Mouse (Mus musculus) c-Kit-negative CD71-positive TER-119-positive erythroid progenitor cells, embryonic 14.5 days (primary cell): ENCODE results near the gene Cbx7.
"Not testable (repeated sequence)": the region's sequence is repeated elsewhere in the genome, so short reads cannot be mapped to it uniquely, and the experiment has no call there.

ENCODE experiments used
- DNase-seq: peaks from one replicate; pipeline ENCODE4 v3.0.0-alpha.2; 2013; ENCODE audit warnings: low read depth, low spot score

Gene Cbx7

GRCm38 (mm10) chr15:79895221-79896079 is 75.5 kb downstream of the Cbx7 start:
- DNase-seq, result not testable (repeated sequence)

- DNase-seq, result no peak
Observed at GRCm38 (mm10) chr15:79894343-79894742, 76.6 kb downstream of the Cbx7 start.

DNA sequence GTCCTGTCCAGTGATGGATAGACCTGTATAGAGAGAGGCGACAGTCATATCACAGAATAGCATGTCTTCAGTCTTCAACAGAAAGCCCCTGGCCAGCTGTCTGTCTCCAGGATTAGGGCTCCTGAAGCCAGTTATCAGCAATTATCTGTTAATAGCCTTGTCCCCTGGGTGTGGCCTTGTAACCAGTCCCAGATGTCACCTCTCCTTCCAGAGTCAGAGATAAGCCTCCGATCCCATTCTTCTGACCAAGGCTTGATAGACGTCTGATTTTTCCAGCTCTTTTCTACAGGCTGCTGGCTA is 77.1 kb downstream of the Cbx7 start:
- no peak for DNase-seq

GRCm38 (mm10) chr15:79892995-79893823 is 77.7 kb downstream of the Cbx7 start:
- DNase-seq, result no peak

DNA sequence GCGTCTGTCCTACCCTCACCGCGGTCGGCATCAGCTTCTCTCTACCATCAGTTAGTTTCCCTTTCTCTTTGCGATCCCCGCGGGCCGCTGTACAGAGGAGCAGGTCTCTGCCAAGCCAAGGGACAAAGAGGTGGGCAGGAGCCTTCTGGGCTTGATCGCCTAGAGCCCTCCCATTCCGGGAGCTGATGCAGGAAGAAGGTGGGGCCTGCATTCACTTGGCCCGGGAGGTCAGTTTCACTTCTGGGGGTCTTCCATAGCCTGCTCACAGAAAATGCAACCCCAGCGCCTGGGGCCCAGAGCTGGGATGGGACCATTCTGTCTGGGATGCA is 78.7 kb downstream of the Cbx7 start:
- no peak for DNase-seq

DNA sequence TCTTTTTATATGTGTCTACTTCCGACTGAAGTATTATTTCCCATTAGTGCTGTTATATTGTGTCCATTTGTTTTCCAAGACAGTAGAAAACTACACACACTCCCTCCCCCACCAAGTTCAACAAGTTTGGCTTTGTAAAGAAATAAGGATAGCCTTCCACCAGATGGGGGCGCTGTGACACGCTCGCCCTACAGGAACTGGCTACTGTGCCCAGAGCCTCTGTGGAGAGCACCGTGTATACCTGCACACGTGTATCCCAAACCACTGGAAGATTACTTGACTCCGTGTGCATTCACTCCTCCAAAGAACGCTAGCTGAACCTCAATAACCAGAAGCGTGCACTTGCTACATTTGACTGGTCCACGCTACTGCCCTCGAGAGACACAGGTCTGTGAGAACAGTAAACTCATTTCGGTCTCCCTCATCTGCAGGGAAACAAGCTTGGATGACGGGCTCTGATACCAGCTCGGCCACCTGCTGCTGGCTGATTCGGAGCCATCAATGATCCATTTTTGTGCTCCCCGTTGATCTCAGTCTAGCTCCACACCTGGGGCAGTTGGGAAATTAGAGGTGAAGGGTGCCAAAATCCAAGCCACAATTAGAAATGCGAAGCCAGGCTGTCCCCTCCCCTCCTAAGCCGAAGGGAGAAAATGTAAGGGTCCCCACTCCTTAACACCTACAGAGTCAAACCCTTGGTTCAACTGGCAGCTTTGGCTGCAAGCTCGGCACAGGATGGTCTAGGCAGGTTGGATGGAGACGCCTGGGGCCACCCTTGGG is 79.3 kb downstream of the Cbx7 start, which contains the start of gene Apobec3:
TSS of gene Apobec3 (plus strand) at position 224 of the 777 bp plus-strand sequence.
- peak; percentile 68 for DNase-seq

- no peak for DNase-seq
Observed at GRCm38 (mm10) chr15:79884820-79885219, 86.1 kb downstream of the Cbx7 start.

DNA sequence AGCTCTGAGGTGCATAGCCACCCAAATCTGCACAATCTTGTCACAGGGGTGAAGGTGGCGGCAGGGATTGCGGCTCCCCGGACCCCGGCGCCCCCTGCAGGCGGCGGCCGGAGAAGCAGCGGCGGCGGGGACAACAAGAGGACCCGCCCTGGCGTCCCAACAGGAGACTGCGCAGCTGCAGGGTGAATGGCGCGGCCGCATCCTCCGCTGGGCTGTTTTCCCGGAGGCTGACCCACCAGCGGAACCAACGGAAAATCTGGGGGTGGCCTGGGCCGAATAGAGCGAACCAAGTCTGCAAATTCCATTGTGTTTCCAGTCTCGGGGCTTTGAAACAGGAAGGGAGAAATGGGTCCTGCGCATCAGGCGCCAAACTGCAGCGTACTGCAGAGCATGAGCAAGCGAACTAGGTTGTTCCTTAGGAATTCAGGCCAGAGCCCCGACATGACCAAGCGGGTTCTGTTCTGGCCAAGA is 87.5 kb downstream of the Cbx7 start:
- DNase-seq, result peak; percentile 35

GRCm38 (mm10) chr15:79882623-79883267 is 88.2 kb downstream of the Cbx7 start:
- no peak for DNase-seq

- no peak for DNase-seq
Observed at GRCm38 (mm10) chr15:79880477-79880876, 90.4 kb downstream of the Cbx7 start.

GRCm38 (mm10) chr15:79879319-79879718 is 91.6 kb downstream of the Cbx7 start:
- DNase-seq, result no peak

GRCm38 (mm10) chr15:79878725-79879136 is 92.2 kb downstream of the Cbx7 start:
- no peak for DNase-seq

DNA sequence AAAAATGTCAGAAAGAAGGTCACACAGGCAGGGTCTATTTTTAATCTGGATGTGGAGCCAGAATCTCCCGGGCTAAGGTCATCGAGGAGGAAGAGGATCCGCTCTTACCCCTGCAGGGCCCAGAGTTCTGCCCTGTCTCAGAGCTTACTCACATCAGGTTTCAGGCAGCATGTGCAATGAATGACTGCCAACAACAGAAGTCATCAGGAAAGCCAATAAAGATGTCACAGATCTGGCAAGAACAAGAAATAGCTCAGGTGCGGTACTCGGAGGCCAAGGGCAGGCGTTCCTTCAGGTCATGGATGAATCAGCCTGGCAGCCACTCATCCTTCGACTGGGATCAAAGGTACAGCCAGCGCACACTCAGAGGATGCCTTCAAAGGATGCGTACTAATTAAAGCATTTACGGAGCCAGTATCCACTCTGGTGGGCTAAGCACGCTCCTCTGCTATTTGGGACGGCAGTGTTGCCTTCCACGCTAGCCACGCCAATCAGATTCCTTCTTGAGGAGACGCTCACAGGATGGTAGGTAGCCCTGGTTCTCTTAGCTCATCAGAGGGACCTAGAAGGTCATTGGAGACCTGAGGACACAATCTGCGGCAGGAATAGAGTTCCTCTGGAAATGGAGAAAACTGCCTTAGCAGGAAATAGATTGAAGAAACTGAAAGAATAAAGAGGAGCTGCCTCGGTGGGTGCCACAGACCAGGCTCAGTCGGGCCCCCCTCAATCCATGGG is 95.5 kb downstream of the Cbx7 start:
- DNase-seq, result no peak

- DNase-seq, result no peak
Observed at GRCm38 (mm10) chr15:79873995-79874394, 96.9 kb downstream of the Cbx7 start.

DNA sequence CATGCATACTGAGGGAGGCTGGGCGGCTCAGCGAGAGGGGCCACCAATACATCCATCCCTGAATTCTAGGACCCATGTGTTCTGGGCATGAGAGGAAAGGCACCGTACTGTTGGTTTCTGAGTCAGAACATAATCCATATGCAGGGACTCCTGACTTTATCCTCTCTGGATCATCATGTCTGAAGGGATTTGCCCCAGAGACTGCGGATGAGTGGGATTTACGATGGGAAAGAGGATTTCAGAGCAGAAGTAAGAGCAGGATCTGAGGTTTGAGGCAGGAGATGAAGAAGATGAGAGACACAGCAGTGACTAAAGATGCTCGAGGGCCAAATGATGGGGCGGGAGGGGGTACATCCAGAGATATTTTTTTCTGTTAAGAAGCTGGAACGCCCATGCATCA is 97.4 kb downstream of the Cbx7 start:
- no peak for DNase-seq

DNA sequence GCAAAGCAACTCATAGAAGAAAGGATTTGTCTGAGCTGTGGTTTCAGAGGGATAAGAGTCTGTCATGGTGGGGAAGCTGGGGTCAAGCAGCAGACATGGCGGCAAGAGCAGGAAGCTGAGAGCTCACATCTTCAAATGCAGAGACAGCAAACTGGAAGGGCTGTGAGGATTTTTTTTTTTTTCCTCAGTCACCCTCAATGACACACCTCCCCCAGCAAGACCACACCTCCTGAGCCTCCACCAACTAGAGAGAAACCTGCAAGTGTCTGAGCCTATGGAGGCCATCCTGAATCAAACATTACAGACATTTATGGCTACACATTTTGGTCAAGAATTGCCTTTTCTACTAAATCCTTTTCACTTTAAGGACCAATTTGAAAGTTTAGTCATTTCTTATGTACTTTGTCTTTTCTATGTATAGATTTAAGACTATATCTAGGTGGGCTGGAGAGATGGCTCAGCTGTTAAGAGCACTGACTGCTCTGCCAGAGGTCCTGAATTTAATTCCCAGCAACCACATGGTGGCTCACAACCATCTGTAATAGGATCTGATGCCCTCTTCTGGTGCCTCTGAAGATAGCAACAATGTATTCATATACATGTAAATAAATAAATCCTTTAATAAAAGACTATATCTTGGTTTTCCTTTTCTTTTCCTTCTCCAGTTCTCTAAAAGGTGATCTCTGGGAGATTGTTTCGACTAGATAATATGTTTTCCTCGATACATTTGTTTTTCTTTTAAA is 103.5 kb downstream of the Cbx7 start:
- no peak for DNase-seq
